Mouse (Mus musculus) bone marrow macrophage, adult 2 months (primary cell): ENCODE data around the gene Cbfa2t3.

Experiments used
- CTCF ChIP-seq: IDR thresholded peaks from 2 replicates; pipeline ENCODE4 v1.5.1; 2012; ENCODE audit warnings: low read depth, mild to moderate bottlenecking, low read length, moderate library complexity
- POLR2A ChIP-seq: IDR thresholded peaks from 2 replicates; pipeline ENCODE4 v1.6.1; 2012; ENCODE audit warnings: mild to moderate bottlenecking, low read depth, low read length, borderline replicate concordance

- TF ChIP-seq CTCF (no peak), POLR2A (no peak)
Measured at GRCm38 (mm10) chr8:122707184-122707583, 8.3 kb upstream of the Cbfa2t3 start.
